Mouse (Mus musculus) spleen, postnatal 36 days (tissue): ENCODE measurements around the gene Ripk1.
A peak's percentile ranks its signal among the peaks of the same experiment; 100 is the strongest.

ENCODE experiments used
- DNase-seq, 2 experiments: peaks; one replicate each; pipeline ENCODE4 v3.0.0; 2022; ENCODE audit warnings: low spot score in 2 of 2, mixed read lengths in 1 of 2

Ripk1 gene

GRCm38 (mm10) chr13:34077492-34078271 lies 75.5 kb downstream of the Ripk1 start, which contains the start of gene Tubb2a:
Tubb2a (minus strand) TSS chr13:34078007.
- DNase-seq = peak; percentile 88

- no peak for DNase-seq
These were observed 76.5 kb downstream of the Ripk1 start for GRCm38 (mm10) chr13:34078500-34079280.

- no peak for DNase-seq
These were observed 77.6 kb downstream of the Ripk1 start for GRCm38 (mm10) chr13:34079801-34080200.

- no peak for DNase-seq
These were observed 79.8 kb downstream of the Ripk1 start for GRCm38 (mm10) chr13:34081926-34082325.

- no peak for DNase-seq
These were observed 82.0 kb downstream of the Ripk1 start for GRCm38 (mm10) chr13:34084026-34084750.
